In genomic region chr6:108512097-108512496, GRCm38 (mm10) we compare ENCODE assay signal across 20 mouse cellular contexts.
"Had no signal": no experiment of that assay in that cellular context is flagged by ENCODE, and none has a peak within 500 bp of the region (broad histone marks: within the 10 kb centered on the region; RNA-seq: fewer than 3 reads in every experiment).

No protein-coding gene starts in this region.

- H3K36me3 ChIP-seq: intestine, embryonic 15.5 days; liver, embryonic 15.5 days; midbrain, embryonic 12.5 days; neural tube, embryonic 13.5 days had no signal

- ATAC-seq: intestine, embryonic 15.5 days; liver, embryonic 12.5 days; midbrain, embryonic 16.5 days had no signal

- H3K27me3 ChIP-seq: intestine, embryonic 15.5 days; limb, embryonic 13.5 days; liver, embryonic 12.5 days; liver, embryonic 15.5 days; midbrain, embryonic 12.5 days; neural tube, embryonic 13.5 days had no signal

- H3K4me1 ChIP-seq: limb, embryonic 10.5 days; liver, embryonic 12.5 days; midbrain, embryonic 12.5 days; neural tube, embryonic 13.5 days had no signal

- H3K4me2 ChIP-seq: intestine, embryonic 15.5 days; limb, embryonic 13.5 days; liver, embryonic 12.5 days; liver, embryonic 15.5 days; midbrain, embryonic 12.5 days; neural tube, embryonic 13.5 days had no signal

- DNase-seq: kidney, adult 11 months; kidney, postnatal 25 days; layer of hippocampus, adult 9-11 months; liver; lung, adult 2 months; lung, postnatal 14 days; lung, postnatal 4 days; right cerebral cortex, postnatal 14 days; right cerebral cortex, postnatal 4 days; thymus, postnatal 25 days had no signal

- H3K9me3 ChIP-seq: intestine, embryonic 15.5 days; limb, embryonic 10.5 days; limb, embryonic 13.5 days; liver, embryonic 12.5 days; liver, embryonic 15.5 days; midbrain, embryonic 12.5 days; neural tube, embryonic 13.5 days had no signal

- H3K4me3 ChIP-seq: intestine, embryonic 15.5 days; limb, embryonic 10.5 days; limb, embryonic 13.5 days; liver, embryonic 12.5 days; liver, embryonic 15.5 days; midbrain, embryonic 12.5 days; myocyte; neural tube, embryonic 13.5 days had no signal

- H3K27ac ChIP-seq: intestine, embryonic 15.5 days; limb, embryonic 10.5 days; limb, embryonic 13.5 days; liver, embryonic 12.5 days; liver, embryonic 15.5 days; midbrain, embryonic 12.5 days; neural tube, embryonic 13.5 days; stomach, postnatal 0 days had no signal

- H3K9ac ChIP-seq: intestine, embryonic 15.5 days; limb, embryonic 13.5 days; liver, embryonic 12.5 days; liver, embryonic 15.5 days; midbrain, embryonic 12.5 days; neural tube, embryonic 13.5 days had no signal
